Mouse (Mus musculus): ENCODE results near the gene Scn3a.

The Scn3a gene

GRCm38 (mm10) chr2:65566793-65567787 lies at the start of gene Scn3a:
Gene Scn3a (minus strand): TSS chr2:65567627.
- DNase-seq: peak; percentile 47 to 53

- no peak for DNase-seq
These were observed 44.5 kb upstream of the Scn3a start for GRCm38 (mm10) chr2:65611887-65612286.

GRCm38 (mm10) chr2:65607813-65608212 lies 40.4 kb upstream of the Scn3a start:
- DNase-seq: no peak

- DNase-seq: no peak
These were observed 20.3 kb upstream of the Scn3a start for GRCm38 (mm10) chr2:65587679-65588078.

- no peak for DNase-seq
These were observed 498 bp upstream of the Scn3a start for GRCm38 (mm10) chr2:65567925-65568324.

GRCm38 (mm10) chr2:65563898-65564297 lies 3.5 kb downstream of the Scn3a start:
- DNase-seq: no peak

- DNase-seq: no peak
These were observed 9.7 kb downstream of the Scn3a start for GRCm38 (mm10) chr2:65557719-65558118.

- no peak for DNase-seq
These were observed 12.8 kb downstream of the Scn3a start for GRCm38 (mm10) chr2:65554662-65555061.

- no peak for DNase-seq
These were observed 14.0 kb downstream of the Scn3a start for GRCm38 (mm10) chr2:65553473-65553872.

GRCm38 (mm10) chr2:65552727-65553126 lies 14.7 kb downstream of the Scn3a start:
- no peak for DNase-seq

- no peak for DNase-seq
These were observed 15.2 kb downstream of the Scn3a start for GRCm38 (mm10) chr2:65552222-65552621.

GRCm38 (mm10) chr2:65551736-65552135 lies 15.7 kb downstream of the Scn3a start:
- no peak for DNase-seq

- no peak for DNase-seq
These were observed 16.9 kb downstream of the Scn3a start for GRCm38 (mm10) chr2:65550564-65550963.

GRCm38 (mm10) chr2:65548665-65549064 lies 18.8 kb downstream of the Scn3a start:
- no peak for DNase-seq

GRCm38 (mm10) chr2:65547341-65547740 lies 20.1 kb downstream of the Scn3a start:
- DNase-seq: no peak

- DNase-seq: no peak
These were observed 24.4 kb downstream of the Scn3a start for GRCm38 (mm10) chr2:65542906-65543592.

GRCm38 (mm10) chr2:65541781-65542180 lies 25.6 kb downstream of the Scn3a start:
- no peak for DNase-seq

- no peak for DNase-seq
These were observed 29.0 kb downstream of the Scn3a start for GRCm38 (mm10) chr2:65538436-65538835.

- no peak for DNase-seq
These were observed 35.1 kb downstream of the Scn3a start for GRCm38 (mm10) chr2:65532127-65532854.

GRCm38 (mm10) chr2:65529148-65529547 lies 38.3 kb downstream of the Scn3a start:
- DNase-seq: no peak

GRCm38 (mm10) chr2:65516703-65517102 lies 50.7 kb downstream of the Scn3a start:
- no peak for DNase-seq

GRCm38 (mm10) chr2:65508217-65508616 lies 59.2 kb downstream of the Scn3a start:
- no peak for DNase-seq

- no peak for DNase-seq
These were observed 77.0 kb downstream of the Scn3a start for GRCm38 (mm10) chr2:65490450-65490849.
